Mouse (Mus musculus): ENCODE results near the gene Ralgds. TPM values are rescaled to one million over a fixed set of nuclear protein-coding genes. Genes with fewer than 3 reads are reported as not detected.
"Not testable (repeated sequence)": the region's sequence is repeated elsewhere in the genome, so short reads cannot be mapped to it uniquely, and the experiment has no call there.

Gene Ralgds
- total RNA-seq (2021), result 32.6 and 40.3 TPM in 2 replicates
- long read RNA-seq, transcript Ralgds-202 (18 exons, 3,102 nt), result major isoform, 11 of 35 reads
- long read RNA-seq, transcript Ralgds-201 (18 exons, 3,590 nt), result minor isoform, 5 of 35 reads
- long read RNA-seq, partial matches to known transcripts, result 10 of 35 reads
- long read RNA-seq, other reads (novel, unspliced or antisense), result 7 of 35 reads

- DNase-seq, result peak; percentile 62
Observed at GRCm38 (mm10) chr2:28512798-28513401, at the start of gene Ralgds. TSS of gene Ralgds (plus strand) at chr2:28513125.

- DNase-seq, result peak; percentile 55
Observed at GRCm38 (mm10) chr2:28463919-28464318, 49.0 kb upstream of the Ralgds start.

GRCm38 (mm10) chr2:28464919-28465318 lies 48.0 kb upstream of the Ralgds start:
- DNase-seq, result no peak

GRCm38 (mm10) chr2:28465836-28466518 lies 46.9 kb upstream of the Ralgds start, which contains the start of gene 1700007K13Rik:
TSS of gene 1700007K13Rik (minus strand) at chr2:28466332.
- DNase-seq, result peak; percentile 69

- DNase-seq, result peak; percentile 90
Observed at GRCm38 (mm10) chr2:28467860-28468485, 45.0 kb upstream of the Ralgds start, which contains the start of gene Mrps2. TSS of gene Mrps2 (plus strand) at chr2:28468066.

GRCm38 (mm10) chr2:28468486-28469225 lies 44.3 kb upstream of the Ralgds start:
- DNase-seq, result no peak

- DNase-seq, result no peak
Observed at GRCm38 (mm10) chr2:28469461-28469860, 43.5 kb upstream of the Ralgds start.

GRCm38 (mm10) chr2:28470591-28470990 lies 42.3 kb upstream of the Ralgds start:
- DNase-seq, result no peak

- not testable (repeated sequence) for DNase-seq
Observed at GRCm38 (mm10) chr2:28472011-28472410, 40.9 kb upstream of the Ralgds start.

- DNase-seq, result not testable (repeated sequence)
Observed at GRCm38 (mm10) chr2:28477993-28478392, 34.9 kb upstream of the Ralgds start.

GRCm38 (mm10) chr2:28479208-28480204 lies 33.4 kb upstream of the Ralgds start:
- no peak for DNase-seq

GRCm38 (mm10) chr2:28483861-28484260 lies 29.1 kb upstream of the Ralgds start:
- DNase-seq, result no peak

- DNase-seq, result peak; percentile 30
Observed at GRCm38 (mm10) chr2:28494521-28494920, 18.4 kb upstream of the Ralgds start.

GRCm38 (mm10) chr2:28495207-28495756 lies 17.6 kb upstream of the Ralgds start:
- DNase-seq, result no peak

GRCm38 (mm10) chr2:28495801-28496595 lies 16.9 kb upstream of the Ralgds start:
- no peak for DNase-seq

GRCm38 (mm10) chr2:28496671-28497070 lies 16.3 kb upstream of the Ralgds start, which contains the start of gene Gbgt1:
TSS of gene Gbgt1 (plus strand) at chr2:28496891.
- DNase-seq, result no peak

- DNase-seq, result no peak
Observed at GRCm38 (mm10) chr2:28497561-28497960, 15.4 kb upstream of the Ralgds start.

GRCm38 (mm10) chr2:28498431-28498830 lies 14.5 kb upstream of the Ralgds start:
- DNase-seq, result no peak

GRCm38 (mm10) chr2:28502987-28503386 lies 9.9 kb upstream of the Ralgds start:
- no peak for DNase-seq

- no peak for DNase-seq
Observed at GRCm38 (mm10) chr2:28504676-28505075, 8.2 kb upstream of the Ralgds start.
